Mouse (Mus musculus): ENCODE measurements around the gene Klf1.

Gene Klf1

DNA sequence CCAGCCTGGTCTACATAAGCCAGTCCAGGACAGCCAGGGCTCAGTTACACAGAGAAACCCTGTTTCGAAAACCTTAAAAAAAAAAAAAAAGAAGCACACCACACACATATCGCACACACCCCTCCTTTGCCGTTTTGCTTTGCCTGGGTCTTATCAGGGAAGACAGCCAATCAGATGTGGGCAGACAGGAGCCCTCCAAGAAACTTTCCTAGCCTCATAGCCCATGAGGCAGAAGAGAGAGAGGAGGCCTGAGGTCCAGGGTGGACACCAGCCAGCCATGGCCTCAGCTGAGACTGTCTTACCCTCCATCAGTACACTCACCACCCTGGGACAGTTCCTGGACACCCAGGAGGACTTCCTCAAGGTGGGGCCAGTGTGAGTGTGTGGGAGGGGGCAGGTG lies at the start of gene Klf1:
Gene Klf1, plus strand, starts transcription at position 177 of the 400 bp plus-strand sequence.
- DNase-seq = no peak

DNA sequence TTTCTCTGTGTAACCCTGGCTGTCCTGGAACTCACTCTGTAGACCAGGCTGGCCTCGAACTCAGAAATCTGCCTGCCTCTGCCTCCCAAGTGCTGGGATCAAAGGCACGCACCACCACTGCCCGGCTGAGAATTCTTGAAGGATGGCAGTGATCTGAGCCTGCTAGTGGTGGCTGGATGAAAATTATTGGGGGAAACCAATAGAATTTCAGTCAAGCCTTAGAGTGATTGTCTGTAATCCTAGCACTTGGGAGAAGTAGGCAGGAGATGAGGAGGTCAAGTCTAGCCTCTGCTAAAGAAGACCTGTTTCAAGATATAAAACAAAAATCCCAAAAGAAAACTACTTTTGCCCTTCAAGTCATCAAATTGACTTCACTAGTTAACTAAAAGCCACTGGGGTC lies 45.3 kb upstream of the Klf1 start:
- DNase-seq = no peak

DNA sequence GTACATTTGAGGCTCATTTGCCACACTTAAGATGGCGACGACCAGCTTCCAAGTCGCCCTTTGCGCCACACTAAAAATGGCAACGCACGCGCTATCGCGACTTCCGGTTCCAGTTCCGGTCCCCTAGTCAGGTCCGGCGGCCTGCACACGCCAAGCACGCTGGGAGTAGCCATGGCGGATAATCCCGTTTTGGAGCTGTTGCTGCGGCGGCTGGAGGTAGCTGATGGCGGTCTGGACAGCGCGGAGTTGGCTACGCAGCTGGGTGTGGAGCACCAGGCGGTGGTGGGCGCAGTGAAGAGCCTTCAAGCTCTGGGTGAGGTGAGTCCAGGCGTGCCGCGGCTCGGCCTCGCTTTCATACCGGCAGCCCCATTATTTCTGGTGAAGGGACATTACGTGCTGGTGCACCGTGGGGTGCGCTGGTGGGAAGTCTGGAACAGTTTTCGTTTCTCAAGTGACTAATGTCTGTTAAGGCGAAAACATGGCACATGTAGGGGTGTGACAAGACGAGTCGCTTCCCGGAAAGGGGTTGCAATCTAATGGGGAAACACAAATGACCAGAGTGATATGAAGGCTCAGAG lies 44.8 kb upstream of the Klf1 start, which contains the start of gene Farsa:
Gene Farsa, plus strand, starts transcription at position 126 of the 578 bp plus-strand sequence.
- DNase-seq = peak; percentile 93

GRCm38 (mm10) chr8:84871376-84872308 lies 30.1 kb upstream of the Klf1 start, which contains the start of gene Syce2:
TSS of gene Syce2 (plus strand) at chr8:84872111.
- peak; percentile 74 for DNase-seq

GRCm38 (mm10) chr8:84872309-84872965 lies 29.3 kb upstream of the Klf1 start:
- peak; percentile 19 for DNase-seq

- no peak for DNase-seq
Observed at GRCm38 (mm10) chr8:84873016-84873415, 28.7 kb upstream of the Klf1 start.

GRCm38 (mm10) chr8:84874339-84874738 lies 27.4 kb upstream of the Klf1 start:
- DNase-seq = no peak

DNA sequence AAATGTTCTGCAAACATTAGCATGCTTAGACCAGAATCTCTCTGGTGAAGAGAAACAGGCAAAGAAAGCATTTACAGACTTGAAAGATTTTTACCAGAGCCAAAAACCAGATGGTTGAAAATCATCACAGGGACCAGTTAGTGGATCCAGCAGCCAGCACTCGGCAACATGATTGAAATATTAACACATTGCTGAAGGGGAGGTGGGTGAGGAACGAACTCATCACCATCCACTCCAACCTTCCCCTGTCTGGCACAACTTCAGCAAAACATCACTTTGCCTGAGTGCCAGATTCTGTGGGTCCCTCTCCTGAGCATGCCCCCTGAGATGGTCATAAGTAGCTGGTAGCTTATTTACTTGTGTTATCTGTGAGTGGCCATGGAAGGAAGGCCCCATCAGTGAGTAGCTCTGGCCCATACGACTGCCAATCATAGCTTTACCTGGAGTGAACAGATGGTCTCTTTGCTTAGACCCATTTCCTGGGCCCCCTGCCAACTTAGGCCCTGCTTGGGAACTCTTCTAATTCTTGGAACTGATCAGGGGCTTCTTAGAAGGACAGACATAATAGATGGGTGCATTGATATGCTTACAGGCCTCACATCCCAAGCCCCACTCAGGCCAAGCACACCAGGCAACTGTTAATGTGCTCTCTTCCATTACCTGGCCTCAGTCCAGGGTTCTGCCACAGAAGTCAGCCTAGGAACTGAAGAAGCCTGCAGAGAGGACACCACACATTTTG lies 24.3 kb upstream of the Klf1 start:
- no peak for DNase-seq

GRCm38 (mm10) chr8:84878915-84879314 lies 22.8 kb upstream of the Klf1 start:
- no peak for DNase-seq

DNA sequence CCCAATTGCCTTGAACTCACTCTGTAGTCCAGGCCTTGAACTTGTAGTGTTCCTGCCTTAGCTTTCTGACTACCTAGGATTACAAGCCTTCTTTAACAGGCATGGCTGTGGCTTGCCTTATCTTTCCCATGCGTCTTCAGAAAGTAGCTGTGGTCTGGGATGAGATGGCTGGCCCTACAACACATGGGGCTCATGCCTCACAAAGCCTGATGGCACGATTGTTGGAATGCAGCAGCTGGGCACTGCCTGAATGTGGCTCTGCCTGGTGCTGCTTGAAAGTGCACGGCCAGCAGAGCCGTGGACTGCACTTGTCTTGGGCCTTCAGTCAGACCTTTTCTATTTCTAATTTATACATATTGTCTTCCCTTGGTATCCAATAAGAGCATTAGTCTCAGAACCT lies 17.0 kb upstream of the Klf1 start:
- DNase-seq = no peak

DNA sequence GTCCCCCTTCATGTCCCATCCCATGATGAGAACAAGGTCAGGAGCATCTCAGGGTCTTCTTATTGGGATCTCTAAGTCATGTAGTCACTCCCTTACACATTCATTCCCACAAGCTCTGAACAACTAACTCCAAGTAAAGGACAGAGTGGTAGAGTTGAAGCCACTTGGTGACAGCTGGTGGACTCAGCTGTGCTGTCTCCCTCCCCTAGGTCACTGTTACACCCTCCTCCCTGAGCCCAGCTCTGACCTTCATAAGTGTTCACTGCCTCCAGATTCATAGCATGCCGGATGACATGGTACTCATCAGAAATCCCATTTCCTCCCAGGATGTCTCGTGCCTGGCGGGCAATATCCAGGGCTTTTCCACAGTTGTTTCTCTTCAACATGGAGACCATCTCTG lies 13.4 kb upstream of the Klf1 start:
- DNase-seq = no peak

DNA sequence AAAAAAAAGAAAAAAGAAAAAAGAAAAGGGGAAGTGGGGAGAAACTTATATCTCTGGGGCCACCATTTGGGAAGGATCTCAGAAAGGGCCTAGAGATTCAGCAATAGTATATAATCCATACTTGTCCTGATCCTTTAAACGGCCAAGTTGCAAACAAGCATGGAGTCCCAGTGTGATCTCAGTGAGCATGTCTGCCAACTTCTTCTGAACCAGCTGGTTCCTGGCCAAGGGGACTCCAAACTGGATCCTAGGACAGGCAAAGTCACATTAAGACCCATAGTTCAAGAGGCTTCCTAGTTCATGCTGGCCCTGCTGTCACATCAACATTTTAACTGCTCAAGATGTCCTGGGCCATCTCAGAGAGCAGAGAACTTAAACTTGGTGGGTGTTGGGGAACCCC lies 12.6 kb upstream of the Klf1 start:
- DNase-seq = no peak

DNA sequence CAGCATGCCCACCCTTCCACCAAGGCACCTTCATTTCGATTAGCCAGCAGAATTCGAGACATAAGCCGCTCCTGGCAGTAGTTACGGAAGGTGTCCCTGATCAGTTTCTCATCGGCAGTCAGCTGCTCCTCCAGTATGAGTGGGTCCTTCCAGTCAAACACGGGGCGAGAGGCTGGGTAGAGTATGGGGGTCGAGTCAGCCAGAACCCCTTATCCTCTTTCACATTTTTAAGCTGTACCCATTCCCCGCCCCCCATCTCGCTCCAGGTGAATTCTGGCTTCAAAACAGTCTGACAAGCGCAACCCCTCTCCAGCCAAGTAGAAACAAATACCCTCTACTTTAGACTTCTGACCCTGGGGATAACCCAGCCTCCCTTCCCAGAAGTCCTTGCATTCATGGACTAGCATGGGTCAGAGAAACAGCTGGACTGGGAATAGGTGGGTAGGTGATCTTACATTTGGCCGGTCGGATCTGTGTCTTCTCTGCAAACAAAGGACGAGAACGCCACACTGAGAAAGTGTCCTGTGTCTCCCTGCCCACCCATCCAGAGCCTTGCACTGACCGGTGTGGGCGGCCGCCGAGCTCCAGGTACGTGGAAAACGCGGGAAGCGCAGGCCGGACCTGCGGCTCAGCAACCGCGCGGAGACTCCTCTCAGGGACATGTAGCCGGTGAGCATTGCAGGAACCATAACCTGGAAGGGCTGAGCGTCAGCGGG lies 8.6 kb upstream of the Klf1 start:
- DNase-seq = no peak

DNA sequence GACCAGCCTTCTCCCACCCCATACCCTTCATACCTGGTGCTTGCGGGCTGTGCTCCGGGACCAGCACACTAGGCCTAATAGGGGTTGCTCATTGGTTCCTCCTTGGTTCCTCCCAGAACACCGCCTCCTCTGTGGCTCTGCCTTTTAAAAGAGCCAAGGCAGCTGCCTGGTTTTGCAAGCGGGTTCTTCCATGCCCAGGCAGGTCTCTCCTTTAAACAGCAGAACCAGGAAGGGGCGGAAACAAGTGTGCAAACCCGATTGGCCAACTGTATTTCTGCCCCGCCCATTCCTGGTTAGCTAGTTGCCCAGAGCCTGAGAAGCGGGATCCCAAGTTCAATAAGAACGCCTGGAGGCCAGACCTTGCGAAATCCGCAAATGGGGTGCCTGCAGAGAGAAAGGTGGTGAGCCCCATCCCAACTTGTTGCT lies 8.0 kb upstream of the Klf1 start, which contains the start of gene Gcdh:
Gene Gcdh, minus strand, starts transcription at position 213 of the 426 bp plus-strand sequence.
- DNase-seq = peak; percentile 81

GRCm38 (mm10) chr8:84895963-84896362 lies 5.8 kb upstream of the Klf1 start:
- DNase-seq = no peak

GRCm38 (mm10) chr8:84901071-84901470 lies 657 bp upstream of the Klf1 start:
- DNase-seq = no peak

GRCm38 (mm10) chr8:84902367-84902919 lies 715 bp downstream of the Klf1 start:
- DNase-seq = no peak

- DNase-seq = peak; percentile 93
Observed at GRCm38 (mm10) chr8:84902920-84903661, 1.4 kb downstream of the Klf1 start.

GRCm38 (mm10) chr8:84904351-84904750 lies 2.6 kb downstream of the Klf1 start:
- DNase-seq = no peak

GRCm38 (mm10) chr8:84907037-84907436 lies 5.3 kb downstream of the Klf1 start:
- no peak for DNase-seq

- no peak for DNase-seq
Observed at GRCm38 (mm10) chr8:84907493-84907892, 5.8 kb downstream of the Klf1 start.
